Mouse (Mus musculus): ENCODE results near the gene Rrp9. TPM values are rescaled to one million over a fixed set of nuclear protein-coding genes. Genes with fewer than 3 reads are reported as not detected.

Rrp9 gene
- total RNA-seq, 2 experiments from 2014 or later: 19.3 to 20.3 TPM

DNA sequence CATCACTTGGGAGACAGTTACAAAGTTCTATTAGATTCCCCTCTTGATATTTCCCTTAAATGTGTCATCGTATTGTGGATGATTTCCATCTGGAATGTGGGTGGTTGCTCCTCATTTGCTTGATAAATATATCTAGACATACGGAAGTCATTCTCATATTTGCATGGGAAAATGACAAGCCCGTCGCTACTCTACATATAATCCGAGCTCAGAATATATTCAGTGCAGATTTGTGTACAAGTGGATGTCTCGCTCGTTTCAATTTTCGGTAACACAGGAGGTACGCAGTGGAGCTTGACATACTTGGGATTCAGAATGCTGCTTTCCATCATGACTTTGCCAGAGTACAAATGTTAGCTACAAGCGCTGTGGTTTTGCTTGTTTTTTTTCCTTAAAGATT lies 33.6 kb downstream of the Rrp9 start:
- DNase-seq: no peak
- intact Hi-C loops (cut with DNase I): no loop called here

DNA sequence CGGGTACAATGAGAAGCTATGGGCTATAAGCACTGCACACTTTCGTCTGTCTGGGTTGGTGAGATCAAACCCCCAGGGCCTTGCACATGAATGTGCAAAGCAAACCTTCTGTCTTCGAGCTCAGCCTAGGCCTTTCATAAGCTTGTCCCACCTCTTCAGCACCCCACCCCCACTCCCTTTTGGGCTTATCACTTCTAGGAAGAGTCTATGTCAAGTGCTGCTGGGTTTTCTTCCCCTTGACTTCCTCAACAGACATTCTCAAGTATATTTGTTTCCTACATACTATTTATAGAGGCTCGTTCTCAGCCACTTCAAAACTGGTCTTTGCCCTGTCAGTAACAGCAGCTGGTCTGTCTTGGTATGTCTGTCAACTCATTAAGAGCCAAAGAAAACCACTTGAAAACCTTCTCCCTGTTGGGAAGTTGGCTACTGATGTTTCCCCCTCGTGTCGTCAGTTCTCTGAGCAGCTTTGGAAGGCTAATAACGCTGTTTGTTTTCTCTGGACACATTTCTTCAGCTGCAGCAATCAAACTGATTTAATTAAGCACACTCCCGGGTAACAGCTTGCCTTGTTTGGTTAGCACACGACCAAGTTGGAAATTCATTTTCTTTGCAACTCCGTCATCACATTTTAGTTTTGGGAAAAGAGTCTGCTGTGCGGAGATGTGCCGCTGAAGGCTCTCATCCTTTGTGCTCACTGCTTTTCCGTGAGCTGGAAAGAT lies 37.1 kb downstream of the Rrp9 start:
- peak in 1 of 2 experiments; percentile 4 for DNase-seq
- intact Hi-C loops (cut with DNase I): no loop called here

DNA sequence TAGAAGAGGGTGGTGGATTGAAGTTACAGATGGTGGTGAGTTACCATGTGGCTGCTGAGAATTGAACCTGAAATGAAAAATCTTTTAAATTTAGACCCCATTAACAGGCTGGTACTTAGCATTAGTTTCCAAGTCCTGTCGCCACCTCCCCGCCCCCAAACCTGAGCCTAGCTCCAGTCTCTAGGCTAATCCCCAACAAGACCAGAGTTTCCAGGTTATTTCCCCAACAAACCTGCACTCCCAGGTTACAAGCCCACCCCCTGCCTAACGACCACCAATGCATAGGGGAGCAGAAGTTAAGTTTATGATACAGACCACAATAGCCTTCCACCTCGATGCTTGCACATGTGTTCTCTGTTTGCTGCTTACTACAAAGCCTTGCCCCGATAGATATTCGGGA lies 37.8 kb downstream of the Rrp9 start:
- no peak for DNase-seq
- intact Hi-C loops (cut with DNase I): no loop called here

DNA sequence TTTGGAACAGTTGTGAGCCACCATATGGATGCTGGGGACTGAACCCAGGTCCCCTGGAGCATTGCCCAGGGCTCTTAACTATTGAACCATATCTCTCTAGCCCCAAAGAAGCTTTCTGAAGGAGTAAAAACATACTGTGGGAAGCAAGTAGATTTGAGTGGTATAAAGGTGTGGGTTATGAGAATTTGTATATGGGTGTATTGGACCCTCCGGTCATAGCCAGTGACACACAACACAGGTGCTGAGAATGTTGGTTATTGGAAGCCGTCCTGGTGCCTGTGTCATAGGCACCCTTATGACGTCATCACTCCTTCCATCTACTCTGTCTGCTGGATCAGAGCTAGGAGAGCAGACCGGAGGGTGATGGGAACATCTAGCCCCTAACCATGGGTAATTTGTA lies 38.5 kb downstream of the Rrp9 start, which contains the start of gene Iqcf5:
Gene Iqcf5 (plus strand): TSS at position 301 of the 400 bp plus-strand sequence.
- intact Hi-C loops (cut with DNase I): no loop called here
- no peak for DNase-seq

DNA sequence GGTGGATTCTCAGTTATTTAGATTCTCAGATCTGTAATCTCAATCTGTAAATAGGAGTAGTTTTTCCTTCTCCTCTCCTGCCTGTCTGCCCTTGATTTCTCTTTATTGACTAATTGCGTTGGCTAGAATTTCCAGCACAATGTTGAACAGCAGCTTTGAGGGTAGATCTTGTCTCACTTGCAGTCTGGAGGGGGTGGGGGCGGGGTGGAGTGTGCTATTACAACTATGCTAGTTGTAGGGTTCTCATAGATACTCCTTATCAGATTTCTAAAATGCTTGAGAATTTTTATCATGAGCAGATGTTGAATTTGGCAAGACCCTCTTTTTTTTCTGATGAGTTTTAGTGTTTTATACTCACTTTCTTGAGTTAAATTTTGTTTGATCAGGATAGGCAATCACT lies 43.7 kb downstream of the Rrp9 start:
- intact Hi-C loops (cut with DNase I): no loop called here
- no peak for DNase-seq

DNA sequence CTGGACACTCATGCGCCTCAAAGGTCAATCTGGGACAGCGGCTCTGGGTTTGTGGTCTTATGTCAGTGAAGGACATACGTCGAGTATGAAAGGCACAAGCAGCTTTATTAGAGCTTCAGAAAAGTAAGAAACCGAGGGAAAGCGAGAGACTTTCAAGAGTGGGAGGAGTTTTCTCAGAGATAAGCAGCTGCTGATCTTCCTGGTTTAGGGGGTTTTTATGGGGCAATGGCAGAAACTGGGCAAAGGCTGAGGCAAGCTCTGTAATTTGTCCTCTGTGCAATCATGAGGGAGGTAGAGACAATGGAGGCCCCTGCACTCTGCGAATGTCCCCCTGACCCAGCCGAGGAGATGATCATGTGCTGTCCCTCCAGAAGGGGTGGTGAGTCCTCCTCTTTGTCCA lies 44.1 kb downstream of the Rrp9 start:
- intact Hi-C loops (cut with DNase I): no loop called here
- no peak for DNase-seq

DNA sequence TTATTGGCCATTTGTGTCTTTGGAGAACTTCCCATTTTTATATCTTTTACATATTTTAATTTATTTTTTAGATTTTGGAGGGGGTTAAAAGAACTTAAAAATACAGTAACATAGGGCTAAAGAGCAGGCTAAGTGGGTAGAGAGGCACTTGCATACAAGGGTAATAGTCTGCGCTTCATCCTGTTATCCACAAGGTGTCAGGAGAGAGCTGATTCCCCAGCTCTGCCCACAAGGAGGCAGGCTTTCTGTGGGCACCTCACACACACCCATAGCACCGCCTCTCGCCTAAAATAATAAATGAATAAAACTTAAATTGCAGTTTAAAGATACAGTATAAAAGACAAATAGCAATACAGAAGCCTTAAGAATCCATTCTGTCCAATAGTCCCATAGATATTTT lies 56.1 kb downstream of the Rrp9 start:
- intact Hi-C loops (cut with DNase I): no loop called here
- DNase-seq: peak in 1 of 2 experiments; percentile 19

DNA sequence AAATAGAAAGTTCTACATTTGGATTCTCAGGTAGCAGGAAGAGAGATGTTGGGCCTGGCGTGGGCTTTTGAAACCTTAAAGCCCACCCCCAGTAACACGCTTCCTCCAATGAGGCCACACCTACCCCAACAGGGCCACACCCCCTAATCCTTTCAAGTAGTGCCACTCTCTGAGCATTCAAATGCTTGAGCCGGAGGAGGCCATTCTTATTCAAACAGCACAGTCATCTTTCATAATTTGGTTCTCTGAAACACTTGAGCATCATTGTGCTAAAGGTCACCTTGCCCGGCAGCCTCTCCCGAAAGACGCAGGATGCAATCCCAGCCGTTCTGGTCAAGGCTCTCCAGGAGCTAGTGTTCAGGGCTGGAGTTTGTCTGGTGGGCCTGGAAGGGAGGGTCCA lies 58.5 kb downstream of the Rrp9 start:
- DNase-seq: no peak
- intact Hi-C loops (cut with DNase I): no loop called here

DNA sequence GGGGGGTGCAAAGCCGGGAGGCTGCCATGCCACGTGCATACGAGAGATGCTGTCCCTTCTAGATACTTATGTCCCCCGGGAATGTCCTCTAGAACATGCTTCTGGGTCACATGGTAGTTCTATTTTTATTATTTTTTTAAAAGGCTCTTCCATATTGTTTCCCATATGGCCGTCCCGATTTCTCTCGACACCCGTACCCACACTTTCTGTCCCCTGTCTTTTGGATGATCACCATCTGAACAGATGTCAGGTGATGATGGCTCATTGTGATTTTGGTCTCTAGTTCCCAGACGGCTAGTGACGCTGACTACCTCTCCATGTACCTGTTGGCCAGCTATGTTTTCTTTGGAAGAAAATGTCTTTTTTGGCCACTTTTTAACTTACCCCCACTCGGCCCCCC lies 59.2 kb downstream of the Rrp9 start:
- DNase-seq: no peak
- intact Hi-C loops (cut with DNase I): no loop called here

Other genes starting within 250 kb of the Rrp9 start
- gene Alas1, start 227.3 kb upstream of the Rrp9 start, total RNA-seq (2021): 100 to 1,000 TPM; 562 to 652 TPM
- 1 to 10 TPM; 4.3 to 4.8 TPM for gene Poc1a, start 194.9 kb upstream of the Rrp9 start, total RNA-seq (2021)
- 10 to 100 TPM; 53.2 to 53.9 TPM for gene Dusp7, start 107.3 kb upstream of the Rrp9 start, total RNA-seq (2021)
- gene Rpl29, start 46.5 kb upstream of the Rrp9 start, total RNA-seq (2021): 100 to 1,000 TPM; 307 to 348 TPM
- 10 to 100 TPM; 16.2 to 18.9 TPM for gene Acy1, start 37.6 kb upstream of the Rrp9 start, total RNA-seq (2021)
- 1 to 10 TPM; 6.8 to 8.9 TPM for gene Abhd14b, start 28.5 kb upstream of the Rrp9 start, total RNA-seq (2021)
- 10 to 100 TPM; 21.9 to 22.0 TPM for gene Abhd14a, start 28.3 kb upstream of the Rrp9 start, total RNA-seq (2021)
- 10 to 100 TPM; 62.4 to 68.8 TPM for gene Pcbp4, start 22.7 kb upstream of the Rrp9 start, total RNA-seq (2021)
- gene Gpr62, start 10.0 kb upstream of the Rrp9 start, total RNA-seq (2021): under 1 TPM in 1 of 2 experiments, not detected in 1; 0.10 TPM
- gene Parp3, start 986 bp downstream of the Rrp9 start, total RNA-seq (2021): 10 to 100 TPM; 18.1 to 19.0 TPM
- not detected for gene Iqcf1, start 24.0 kb downstream of the Rrp9 start, total RNA-seq (2021)
- gene Iqcf5, start 38.6 kb downstream of the Rrp9 start, total RNA-seq (2021): not detected
- gene Iqcf3, start 85.7 kb downstream of the Rrp9 start, total RNA-seq (2021): not detected
- not detected for gene Iqcf4, start 95.0 kb downstream of the Rrp9 start, total RNA-seq (2021)
- gene Iqcf6, start 150.6 kb downstream of the Rrp9 start, total RNA-seq (2021): not detected
- gene Grm2, start 180.1 kb downstream of the Rrp9 start, total RNA-seq (2021): not detected
- gene Tex264, start 210.0 kb downstream of the Rrp9 start, total RNA-seq (2021): 10 to 100 TPM; 35.1 to 39.4 TPM